Mouse (Mus musculus): ENCODE measurements around the gene Pafah1b3. TPM values are rescaled to one million over a fixed set of nuclear protein-coding genes. Genes with fewer than 3 reads are reported as not detected.

The Pafah1b3 gene
- total RNA-seq, 2 experiments from 2014 or later = 24.0 to 25.5 TPM

DNA sequence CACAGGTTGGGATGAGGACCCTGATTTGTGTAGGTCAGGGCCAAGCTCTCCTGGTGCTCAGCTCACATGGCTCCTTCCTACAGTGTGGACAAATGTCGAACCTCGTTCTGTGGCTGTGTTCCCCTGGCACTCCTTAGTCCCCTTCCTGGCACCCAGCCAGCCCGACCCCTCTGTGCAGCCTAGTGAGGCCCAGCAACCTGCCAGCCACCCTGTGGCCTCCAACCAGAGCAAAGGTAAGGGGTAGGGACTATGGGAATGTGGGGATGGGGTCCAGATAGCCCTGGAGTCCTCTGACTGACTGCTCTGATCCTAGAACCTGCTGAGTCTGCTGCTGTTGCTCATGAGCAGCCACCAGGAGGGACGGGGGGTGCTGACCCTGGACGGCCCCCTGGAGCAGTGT lies 13.0 kb downstream of the Pafah1b3 start:
- intact Hi-C loops (cut with DNase I) = no loop called here

DNA sequence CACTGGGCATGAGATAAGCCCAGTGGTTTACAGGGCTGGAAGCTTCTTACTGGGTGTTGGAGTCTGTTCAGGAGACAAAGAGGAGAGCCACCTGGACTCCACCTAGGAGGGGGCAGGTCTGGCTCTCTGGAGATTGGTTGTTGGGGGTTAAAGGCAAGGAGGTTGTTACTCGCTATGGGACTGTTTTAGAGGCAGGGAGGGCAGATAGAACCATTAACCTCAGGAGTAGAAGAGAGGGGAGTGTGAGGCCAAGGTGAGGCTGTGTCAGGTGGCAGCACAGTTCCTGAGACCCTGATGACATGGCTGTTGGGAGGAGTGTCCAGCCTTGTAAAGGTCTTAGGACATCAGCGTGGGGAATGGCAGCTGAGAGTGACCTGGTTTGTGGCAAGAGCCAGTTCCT lies 13.6 kb downstream of the Pafah1b3 start:
- DNase-seq (ENCODE audit: low spot score in 2 of 2) = no peak
- intact Hi-C loops (cut with DNase I) = no loop called here

More for the DNA sequence above, 13.0 kb downstream of the Pafah1b3 start:
- no peak for DNase-seq (ENCODE audit: low spot score in 2 of 2)

DNA sequence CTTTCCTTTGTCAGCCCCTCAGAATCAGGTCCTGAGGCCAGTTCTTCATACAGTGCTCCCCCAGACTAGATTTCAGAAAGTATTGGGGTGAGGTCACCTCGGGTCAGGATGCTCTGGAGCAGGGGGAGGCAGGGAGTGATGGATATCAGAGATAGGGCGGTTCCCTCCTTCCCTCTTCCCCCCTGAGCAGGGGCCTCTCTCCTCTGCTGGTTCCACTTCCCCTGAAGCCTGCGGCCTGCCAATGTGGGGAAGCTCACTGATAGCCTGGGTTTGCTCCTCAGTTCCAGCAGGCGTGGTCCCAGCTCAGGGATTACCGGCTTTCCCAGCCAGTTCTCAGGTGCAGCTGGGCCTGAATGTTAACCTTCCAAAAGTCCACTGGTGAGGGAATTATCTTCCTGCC lies 14.1 kb downstream of the Pafah1b3 start:
- DNase-seq (ENCODE audit: low spot score in 2 of 2) = no peak
- intact Hi-C loops (cut with DNase I) = loop anchor here (2.0 kb wide), 1 partner anchor 13 kb away; the partner anchor contains the start of gene Pafah1b3

DNA sequence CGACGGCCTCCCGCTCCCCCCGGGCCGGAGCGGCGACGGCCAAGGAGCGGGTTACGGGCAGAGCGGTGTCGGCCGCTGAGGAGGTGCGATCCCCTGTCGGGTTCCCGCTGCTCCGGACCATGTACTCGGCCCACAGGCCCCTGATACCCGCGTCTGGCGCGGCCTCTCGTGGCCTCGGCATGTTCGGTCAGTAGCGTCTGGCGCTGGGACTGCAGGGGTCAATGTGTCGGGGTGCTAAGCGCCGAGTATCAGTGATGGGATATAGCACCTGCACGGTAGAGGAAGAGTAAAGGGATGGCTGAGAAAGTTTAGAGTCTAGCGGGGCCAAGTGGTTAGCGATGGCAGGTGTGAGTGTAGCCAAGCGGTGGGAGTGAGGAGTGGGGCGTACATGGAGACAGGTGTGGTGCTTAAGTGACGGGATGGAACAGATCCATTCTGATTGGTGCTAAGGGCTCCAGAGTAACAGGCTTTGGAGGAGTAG lies 15.0 kb downstream of the Pafah1b3 start:
- intact Hi-C loops (cut with DNase I) = loop anchor here (2.0 kb wide), 1 partner anchor 14 kb away; the partner anchor contains the start of gene Pafah1b3
- peak in 1 of 2 experiments; percentile 53 for DNase-seq (ENCODE audit: low spot score in 2 of 2)

DNA sequence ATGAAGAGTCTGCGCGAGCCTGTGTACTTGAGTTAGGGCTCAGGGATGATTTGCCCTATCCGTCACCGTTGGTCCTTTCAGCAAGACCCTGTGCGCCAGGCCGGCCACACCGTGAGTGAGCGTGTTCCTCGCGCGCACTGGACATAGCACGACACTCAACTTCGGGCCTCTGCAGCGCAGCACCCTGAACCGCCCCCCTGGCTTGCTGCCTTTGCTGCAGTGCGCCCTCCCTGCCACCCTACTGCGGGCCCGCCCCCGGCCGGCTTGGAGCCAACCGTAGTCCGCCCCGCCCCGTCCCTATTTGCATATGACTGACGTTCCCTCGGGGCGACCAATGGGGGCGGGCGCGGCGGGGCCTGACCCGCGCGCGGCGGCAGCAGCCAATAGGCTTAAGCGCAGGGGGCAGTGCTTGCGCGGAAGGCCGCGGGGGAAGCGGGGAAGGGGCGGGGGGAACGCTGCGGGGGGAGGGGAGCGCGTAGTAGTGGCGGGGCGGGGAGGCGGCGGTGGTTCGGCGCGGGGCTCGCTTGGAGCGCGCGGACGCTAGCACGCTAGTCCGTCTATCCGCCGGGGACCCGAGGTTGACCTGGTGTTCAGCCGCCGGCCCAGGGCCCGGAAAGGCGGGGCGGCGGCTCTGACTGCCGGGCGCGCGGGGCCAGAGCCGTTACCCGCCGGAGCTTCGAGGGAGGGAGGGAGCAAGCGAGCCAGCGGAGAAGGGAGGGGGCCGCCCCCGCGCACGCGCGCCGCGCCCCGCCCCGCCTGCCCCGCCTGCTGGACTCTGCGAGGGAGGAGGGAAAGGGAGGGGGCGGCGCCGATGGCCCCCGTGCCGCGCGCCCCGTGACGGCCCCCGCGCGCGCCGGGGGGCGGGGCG lies 15.8 kb downstream of the Pafah1b3 start:
- peak; percentile 94 to 97 for DNase-seq (ENCODE audit: low spot score in 2 of 2)
- intact Hi-C loops (cut with DNase I) = loop anchor here (2.0 kb wide), 1 partner anchor 15 kb away; the partner anchor contains the start of gene Pafah1b3

DNA sequence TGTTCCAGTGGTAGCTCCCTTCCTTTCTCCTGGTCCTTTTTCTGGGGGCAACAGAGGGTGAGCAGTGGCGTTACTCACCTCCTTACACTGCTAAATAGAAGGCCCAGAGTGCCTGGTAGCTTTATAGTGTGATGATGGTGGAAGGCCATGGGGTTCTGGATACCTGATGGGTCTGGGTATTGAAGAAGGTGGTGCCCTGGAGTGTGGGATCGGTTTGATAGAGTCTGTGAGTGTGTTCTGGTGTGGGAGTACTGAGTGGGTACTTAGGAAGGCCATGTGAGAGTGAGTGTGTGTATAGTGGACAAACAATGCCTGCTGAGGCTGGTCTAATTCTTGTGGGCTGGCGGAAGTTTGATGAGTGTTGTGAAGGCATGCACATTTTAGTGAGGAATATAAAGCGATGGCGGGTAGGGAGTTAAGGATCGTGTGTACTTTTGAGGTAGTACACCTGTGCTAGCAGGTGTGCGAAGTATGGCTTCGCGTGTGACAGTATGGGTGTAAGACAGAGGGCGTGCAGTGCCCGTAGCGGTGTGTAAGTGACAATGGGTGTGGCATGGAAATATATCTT lies 16.5 kb downstream of the Pafah1b3 start:
- DNase-seq (ENCODE audit: low spot score in 2 of 2) = no peak
- intact Hi-C loops (cut with DNase I) = no loop called here

DNA sequence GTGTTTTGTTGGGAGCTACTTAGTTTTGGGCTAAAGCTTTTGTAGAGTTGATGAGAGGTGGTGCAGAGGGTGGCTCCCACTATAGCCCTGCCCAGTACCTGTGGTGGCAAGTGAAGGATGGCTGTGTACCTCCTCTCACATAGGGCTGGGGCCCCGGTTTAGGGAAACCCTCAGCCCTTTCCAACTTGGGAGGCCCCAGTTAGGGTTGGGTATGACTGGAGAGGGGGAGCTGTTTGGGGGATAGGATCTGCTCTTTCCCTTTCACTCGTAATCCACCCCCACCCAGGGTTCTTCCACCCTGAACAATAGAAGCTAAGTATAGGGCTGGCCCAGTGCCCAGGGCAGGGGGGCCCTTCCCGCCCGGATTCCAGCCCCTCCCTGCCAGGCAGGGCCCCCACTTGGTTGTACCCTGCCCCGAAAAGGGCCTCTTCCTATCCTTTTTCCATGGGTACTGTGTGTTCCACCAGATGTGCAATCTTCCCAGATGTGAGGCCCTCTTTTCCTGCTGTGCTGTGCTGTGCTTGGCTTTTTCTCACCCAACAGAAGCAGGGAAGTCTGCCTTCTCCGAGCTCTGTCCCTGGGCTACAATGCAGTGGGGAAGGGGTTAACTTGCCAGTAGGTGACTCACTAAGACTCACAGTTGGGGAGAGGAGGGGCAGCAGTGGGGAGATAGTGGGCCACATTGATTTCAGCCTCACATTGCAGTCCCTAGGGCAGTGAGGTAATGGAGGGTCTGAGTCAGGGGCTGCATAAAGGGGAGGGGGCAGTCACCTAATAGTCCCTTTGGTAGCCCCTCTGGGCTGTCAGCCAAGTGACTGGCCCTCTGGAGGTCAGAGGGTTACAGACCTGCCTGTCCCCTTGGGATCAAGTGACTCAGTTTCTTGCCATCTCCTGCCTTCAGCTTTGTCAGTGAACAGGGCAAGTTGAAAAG lies 17.7 kb downstream of the Pafah1b3 start:
- DNase-seq (ENCODE audit: low spot score in 2 of 2) = peak in 1 of 2 experiments; percentile 45
- intact Hi-C loops (cut with DNase I) = loop anchor here (1.0 to 2.0 kb wide), 3 partner anchors 32 to 101 kb away; partner anchors contain the start of genes Megf8 and Pou2f2

DNA sequence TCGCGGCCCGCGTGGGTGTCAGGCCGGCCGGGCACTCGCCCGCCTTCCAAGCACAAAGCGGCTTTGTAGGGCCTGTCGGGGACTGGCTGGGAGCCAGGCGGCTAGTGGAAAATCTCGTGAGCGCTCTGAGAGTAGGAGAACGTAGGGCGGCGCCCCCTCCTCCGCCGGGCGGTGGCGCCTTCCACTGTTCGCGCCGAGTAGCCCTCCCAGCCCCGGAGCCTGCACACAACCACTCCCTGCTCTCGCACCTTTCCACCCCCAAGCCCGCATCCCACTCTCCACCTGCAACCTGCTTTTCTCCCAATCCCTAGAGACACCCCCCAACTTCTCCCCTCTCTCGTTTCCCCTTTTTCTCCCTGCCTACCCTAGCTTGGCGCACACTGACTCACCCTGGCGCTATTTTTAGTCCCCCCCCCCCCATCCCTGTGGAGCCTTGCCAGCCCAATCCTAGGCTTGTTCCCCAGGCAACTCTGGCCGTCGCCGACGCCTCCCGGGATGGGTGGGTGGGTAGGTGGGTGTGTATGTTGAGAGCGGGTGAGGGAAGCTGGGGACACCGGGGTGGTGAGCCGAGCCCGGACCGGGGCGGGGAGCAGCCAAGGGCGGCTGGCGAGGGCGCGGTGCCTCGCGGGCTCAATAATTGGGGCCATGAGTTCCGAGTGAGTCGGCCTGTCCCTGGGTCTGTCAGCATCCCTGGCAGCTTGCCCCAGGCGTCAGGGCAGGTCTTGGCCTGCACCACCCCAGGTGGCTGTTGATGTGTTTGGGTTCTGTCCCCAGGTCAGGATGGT lies 18.5 kb downstream of the Pafah1b3 start:
- peak; percentile 71 to 92 for DNase-seq (ENCODE audit: low spot score in 2 of 2)
- intact Hi-C loops (cut with DNase I) = loop anchor here (1.0 to 2.0 kb wide), 3 partner anchors 31 to 100 kb away; partner anchors contain the start of genes Megf8 and Pou2f2

DNA sequence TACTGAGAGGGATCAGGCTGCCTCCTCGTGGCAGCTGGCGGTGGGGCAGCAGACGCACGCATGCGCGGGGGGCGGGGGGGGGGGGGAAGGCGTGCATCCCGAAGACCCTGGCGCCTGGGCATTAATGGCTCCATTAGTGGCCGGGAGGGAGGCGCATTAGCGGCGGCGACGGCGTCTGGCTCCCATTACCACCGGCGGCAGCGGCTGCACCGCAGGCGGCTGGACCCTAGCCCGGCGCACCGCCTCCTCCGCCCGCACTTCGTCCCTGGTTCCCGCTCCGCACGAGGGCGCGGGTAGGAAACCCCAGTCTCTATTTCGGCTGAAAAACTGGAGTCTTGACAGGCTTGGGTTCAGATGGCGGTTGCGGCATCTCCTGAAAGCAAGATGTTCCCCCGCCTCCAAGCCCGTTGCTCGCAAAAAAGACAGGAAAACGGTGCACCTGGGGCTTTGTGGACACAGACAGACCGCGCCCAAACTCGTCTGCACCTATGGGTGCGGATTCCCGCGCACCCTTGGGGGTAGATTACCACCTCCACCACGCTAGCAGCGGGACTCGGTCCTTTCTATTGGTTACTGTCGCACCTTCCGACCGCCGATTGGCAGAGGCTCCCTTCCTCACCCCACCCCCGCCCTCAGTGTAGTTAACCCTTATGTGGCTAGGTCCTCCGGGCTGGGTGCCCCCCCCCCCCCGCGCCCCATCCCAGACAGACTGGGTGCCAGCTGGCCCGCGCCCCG lies 19.3 kb downstream of the Pafah1b3 start:
- DNase-seq (ENCODE audit: low spot score in 2 of 2) = peak; percentile 88 to 90
- intact Hi-C loops (cut with DNase I) = loop anchor here (1.0 to 2.0 kb wide), 4 partner anchors 30 to 100 kb away; partner anchors contain the start of genes Megf8 and Pou2f2

DNA sequence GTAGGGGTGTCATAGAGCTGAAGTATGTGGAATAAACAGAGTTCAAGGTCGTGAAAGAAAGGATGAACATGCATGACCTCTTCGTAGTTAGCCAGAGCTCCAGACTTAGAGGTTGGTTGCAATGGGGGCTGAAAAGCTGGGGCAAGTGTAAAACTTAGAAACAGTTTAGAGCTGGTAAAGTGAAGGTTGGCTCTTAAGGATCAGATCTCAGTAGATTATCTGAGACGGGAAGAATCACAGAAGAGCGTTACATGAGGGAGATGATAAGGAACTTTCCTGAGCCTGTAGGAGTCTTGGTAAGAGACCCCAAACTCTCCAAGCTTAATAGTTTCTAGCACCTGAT lies 19.8 kb downstream of the Pafah1b3 start:
- DNase-seq (ENCODE audit: low spot score in 2 of 2) = no peak
- intact Hi-C loops (cut with DNase I) = loop anchor here (1.0 to 2.0 kb wide), 3 partner anchors 37 to 99 kb away; partner anchors contain the start of genes Megf8 and Pou2f2

DNA sequence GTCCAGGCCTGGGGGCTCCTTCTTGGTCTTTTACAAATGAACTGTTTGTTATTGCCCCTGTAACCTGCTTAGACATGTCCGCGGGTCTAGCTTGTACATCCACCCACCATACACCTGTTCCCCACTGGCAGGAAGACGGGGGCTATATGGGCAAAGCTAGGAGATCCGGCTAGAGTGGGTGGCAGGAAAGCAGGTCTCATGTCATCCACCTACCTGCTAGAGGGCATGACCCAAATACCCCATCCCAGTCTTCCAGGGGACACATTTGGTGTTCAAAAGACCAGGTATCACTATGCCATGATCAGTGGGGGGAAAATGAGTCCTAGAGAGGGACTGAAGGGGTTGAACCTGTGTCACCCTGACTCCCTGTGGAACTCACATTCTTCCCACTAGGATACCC lies 20.4 kb downstream of the Pafah1b3 start:
- no peak for DNase-seq (ENCODE audit: low spot score in 2 of 2)
- intact Hi-C loops (cut with DNase I) = no loop called here

DNA sequence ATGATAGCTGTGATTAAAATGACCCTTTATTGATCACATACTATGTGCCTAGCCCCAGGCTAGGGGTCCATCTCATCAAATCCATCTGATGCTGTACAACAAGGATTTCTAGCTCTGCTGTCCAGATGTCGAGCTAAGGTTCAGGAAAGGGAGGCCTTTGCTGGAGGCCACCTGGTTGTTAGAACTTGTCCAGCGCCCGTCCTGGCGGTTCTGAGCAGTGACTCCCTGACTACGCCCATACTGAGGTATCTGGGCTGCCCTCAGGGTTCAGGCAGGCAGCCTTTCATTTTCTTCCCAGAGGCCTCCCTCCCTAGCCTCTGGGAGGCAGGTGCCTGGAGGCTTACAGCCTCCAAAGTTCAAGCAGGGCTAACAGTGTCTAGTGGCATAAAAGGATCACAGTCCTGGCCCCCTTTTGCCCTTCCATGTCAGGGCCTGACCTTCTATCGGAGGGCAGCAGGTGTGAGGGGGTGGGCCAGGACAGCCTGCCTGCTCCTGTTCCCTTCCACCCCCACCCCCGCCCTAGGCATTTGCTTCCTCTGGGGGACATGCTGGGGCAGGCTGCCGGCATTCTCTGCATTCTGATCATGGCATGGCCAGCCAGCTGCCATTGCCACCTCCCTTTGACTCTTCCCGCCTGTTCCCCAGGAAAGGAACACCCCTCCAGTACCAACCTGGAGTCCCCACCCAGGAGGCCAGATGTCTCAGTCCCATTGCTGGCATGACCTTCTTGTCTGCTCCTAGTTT lies 22.1 kb downstream of the Pafah1b3 start:
- intact Hi-C loops (cut with DNase I) = no loop called here
- DNase-seq (ENCODE audit: low spot score in 2 of 2) = no peak

DNA sequence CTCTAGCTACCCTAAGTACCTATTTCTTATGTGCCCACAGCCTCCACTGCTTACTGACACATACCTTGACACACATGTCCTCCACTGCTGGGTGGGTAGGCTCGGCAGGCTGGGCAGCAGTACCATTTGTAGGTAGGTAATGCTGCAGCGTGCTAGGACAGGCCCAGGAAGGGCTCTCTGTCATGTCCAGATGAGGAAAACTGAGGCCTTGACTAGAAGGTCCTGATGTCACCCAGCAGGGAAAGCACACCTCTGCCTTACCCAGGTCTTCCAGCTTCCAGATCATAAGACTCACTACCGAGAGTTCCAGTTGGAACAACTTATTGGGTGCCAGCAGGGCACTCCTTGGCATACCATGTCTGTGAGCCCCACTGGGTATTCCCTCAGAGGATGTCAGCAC lies 22.8 kb downstream of the Pafah1b3 start:
- DNase-seq (ENCODE audit: low spot score in 2 of 2) = no peak
- intact Hi-C loops (cut with DNase I) = no loop called here

DNA sequence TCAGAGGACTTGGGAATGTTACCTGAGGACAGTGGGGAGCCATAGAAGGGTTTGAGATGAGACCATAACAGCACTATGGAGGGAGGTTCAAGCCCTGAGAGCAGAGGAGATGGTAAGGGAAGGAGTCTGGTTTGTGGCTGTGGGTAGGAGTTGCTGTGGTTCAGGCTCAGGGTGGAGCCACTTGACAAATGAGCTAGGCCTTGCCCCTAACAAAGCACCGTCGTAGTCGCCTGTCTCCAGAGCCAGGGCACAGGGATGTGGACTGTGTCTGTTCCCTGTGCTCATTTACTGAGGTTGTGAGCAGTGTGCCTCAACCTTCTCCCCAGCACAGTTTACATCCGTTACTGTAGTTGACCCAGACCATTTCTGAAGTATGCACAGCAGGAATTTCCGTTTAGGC lies 23.2 kb downstream of the Pafah1b3 start:
- intact Hi-C loops (cut with DNase I) = no loop called here
- no peak for DNase-seq (ENCODE audit: low spot score in 2 of 2)

DNA sequence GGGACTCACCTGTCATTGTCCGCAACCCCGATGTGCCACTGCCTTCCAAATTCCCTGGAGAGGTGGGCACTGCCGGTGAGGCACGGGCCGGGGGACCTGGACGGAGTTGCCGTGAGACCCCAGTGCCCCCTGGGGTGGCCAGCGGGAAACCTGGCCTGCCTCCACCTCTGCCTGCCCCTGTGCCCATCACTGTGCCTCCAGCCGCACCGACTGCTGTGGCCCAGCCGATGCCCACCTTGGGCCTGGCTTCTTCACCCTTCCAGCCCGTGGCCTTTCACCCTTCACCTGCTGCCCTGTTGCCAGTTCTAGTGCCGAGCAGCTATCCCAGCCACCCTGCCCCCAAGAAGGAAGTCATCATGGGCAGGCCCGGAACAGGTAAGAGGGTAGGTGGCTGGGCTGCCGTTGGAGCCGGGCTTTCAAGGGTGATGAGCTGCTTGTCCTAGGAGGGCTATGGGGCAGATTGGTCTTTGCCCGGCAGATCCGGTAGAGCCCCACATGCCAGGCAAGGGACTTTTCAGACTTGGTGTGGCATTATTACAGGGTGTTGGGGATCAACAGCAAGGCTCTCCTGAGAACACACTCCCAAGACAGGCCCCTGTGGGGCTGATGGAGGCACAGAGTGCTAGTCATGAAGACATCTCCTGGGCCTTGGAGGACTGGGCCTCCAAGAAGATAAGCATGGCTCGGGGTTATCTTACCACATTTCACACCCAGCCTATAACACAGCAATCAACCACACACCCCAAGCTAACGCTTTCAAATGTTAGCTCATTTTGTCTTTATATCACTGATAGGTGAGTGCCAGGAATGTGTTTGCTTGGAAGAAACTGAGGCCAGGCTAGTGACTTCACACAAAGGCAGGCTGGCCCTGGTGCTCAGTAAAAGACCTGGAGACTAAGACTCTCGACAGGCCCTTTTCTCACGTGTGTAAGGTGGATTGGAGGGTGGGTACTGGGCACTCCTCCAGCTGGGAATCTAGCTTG lies 24.2 kb downstream of the Pafah1b3 start:
- intact Hi-C loops (cut with DNase I) = no loop called here
- no peak for DNase-seq (ENCODE audit: low spot score in 2 of 2)

Data from left cerebral cortex, postnatal 36 days (tissue).